Mouse (Mus musculus): ENCODE results near the gene Iqgap2. TPM values are rescaled to one million over a fixed set of nuclear protein-coding genes. Genes with fewer than 3 reads are reported as not detected.

The Iqgap2 gene
- total and polyA plus RNA-seq, 3 experiments: 0.27 to 0.32 TPM; not detected in 1

DNA sequence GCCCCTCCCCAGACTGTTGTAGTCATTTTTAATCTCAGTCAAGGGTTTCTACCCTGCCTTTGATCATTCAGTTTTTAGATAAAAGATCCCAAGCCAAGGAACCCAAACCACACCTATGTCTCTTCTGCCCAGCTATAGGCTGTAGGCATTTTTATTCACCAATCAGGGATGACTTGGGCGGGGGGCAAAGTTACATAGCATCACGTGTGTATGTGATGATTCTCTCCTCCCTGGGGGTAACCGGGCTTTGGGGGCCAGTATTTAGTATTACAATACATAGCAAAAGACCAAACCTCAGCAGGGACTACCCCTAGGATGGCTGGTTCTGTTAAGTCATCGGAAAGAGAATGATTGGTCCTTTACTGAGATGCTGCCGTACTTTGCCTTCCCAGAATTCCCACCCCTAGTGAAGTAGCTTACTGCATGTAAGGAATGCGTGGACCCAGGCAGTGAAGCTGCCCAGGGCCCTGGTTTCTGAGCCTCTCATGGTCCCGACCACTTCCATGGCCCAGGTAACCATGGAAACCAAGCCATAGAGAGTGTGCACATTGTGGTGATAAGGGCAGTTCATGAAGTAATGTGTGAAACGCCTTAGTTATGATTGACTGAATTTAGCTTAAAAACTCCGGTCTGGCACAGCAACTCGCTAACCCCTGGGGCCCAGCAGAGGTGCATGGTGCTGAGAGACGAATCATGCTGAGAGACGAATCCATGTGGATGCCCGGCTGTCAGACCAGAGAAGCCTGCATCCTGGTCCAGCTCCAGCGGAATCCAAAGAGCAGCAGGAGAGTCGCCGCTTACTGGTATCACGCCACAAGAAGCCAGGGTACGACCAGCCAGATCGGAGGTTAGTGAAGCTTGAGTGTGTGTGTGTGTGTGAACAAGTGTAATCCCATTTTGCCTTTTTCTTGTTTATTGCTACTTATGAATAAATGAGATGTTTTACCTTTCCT is 308.2 kb downstream of the Iqgap2 start:
- TF ChIP-seq GATA1 (IDR thresholded peaks at IDR 0.05; ENCODE audit: low read depth, low read length): no peak
- no peak for TF ChIP-seq JUND (IDR thresholded peaks at IDR 0.05; ENCODE audit: low read depth, low read length)
- no peak for TF ChIP-seq ELF1 (IDR thresholded peaks at IDR 0.05; ENCODE audit: low read depth, low read length)
- TF ChIP-seq MEF2A (IDR thresholded peaks at IDR 0.05; ENCODE audit: extremely low read depth, insufficient replicate concordance, low read depth, low read length, poor library complexity, severe bottlenecking): no peak
- no peak for TF ChIP-seq CTCF (IDR thresholded peaks at IDR 0.05 in 2 of 3, conservative IDR thresholded peaks at IDR 0.05 in 1 of 3; ENCODE audit: control insufficient read depth in 1 of 3, insufficient read depth in 1 of 3, low read depth in 2 of 3, low read length in 3 of 3, poor library complexity in 1 of 3, severe bottlenecking in 1 of 3)
- TF ChIP-seq TBP (IDR thresholded peaks at IDR 0.05; ENCODE audit: low read depth, low read length): no peak
- no peak for TF ChIP-seq ZKSCAN1 (IDR thresholded peaks at IDR 0.05; ENCODE audit: low read depth, low read length)
- TF ChIP-seq POLR2A (IDR thresholded peaks at IDR 0.05; ENCODE audit: control insufficient read depth in 1 of 2, insufficient read depth in 1 of 2, low read depth in 1 of 2, low read length in 2 of 2, poor library complexity in 1 of 2): no peak
- no peak for TF ChIP-seq MAX (IDR thresholded peaks at IDR 0.05; ENCODE audit: low read length)
- no peak for TF ChIP-seq TAL1 (IDR thresholded peaks at IDR 0.05; ENCODE audit: low read length)
- TF ChIP-seq MYB (IDR thresholded peaks at IDR 0.05; ENCODE audit: low read depth, low read length): no peak
- TF ChIP-seq ZC3H11A (IDR thresholded peaks at IDR 0.05; ENCODE audit: low read depth, low read length): no peak
- TF ChIP-seq MXI1 (IDR thresholded peaks at IDR 0.05; ENCODE audit: low read depth, low read length): no peak
- TF ChIP-seq HCFC1 (IDR thresholded peaks at IDR 0.05; ENCODE audit: low read depth, low read length): no peak
- TF ChIP-seq USF2 (IDR thresholded peaks at IDR 0.05; ENCODE audit: borderline replicate concordance in 1 of 2, insufficient read depth in 1 of 2, low read depth in 1 of 2, low read length in 2 of 2): no peak
- no peak for TF ChIP-seq KAT2A (conservative IDR thresholded peaks at IDR 0.05; ENCODE audit: low read depth, low read length)
- TF ChIP-seq SIN3A (IDR thresholded peaks at IDR 0.05; ENCODE audit: low read length): no peak
- TF ChIP-seq CHD1 (IDR thresholded peaks at IDR 0.05; ENCODE audit: low read depth, low read length): no peak
- no peak for TF ChIP-seq MYC (IDR thresholded peaks at IDR 0.05; ENCODE audit: low read depth, low read length)
- TF ChIP-seq USF1 (IDR thresholded peaks at IDR 0.05; ENCODE audit: low read depth, low read length): no peak
- Histone ChIP-seq H3K9ac (ENCODE audit: control insufficient read depth, low read depth, low read length, poor library complexity, severe bottlenecking) (no peak overlapping the region), H3K36me3 (ENCODE audit: control insufficient read depth in 1 of 2, insufficient read depth in 2 of 2, low read length in 2 of 2) (no peaks in the 10 kb centered on the region), H3K79me2 (ENCODE audit: control insufficient read depth, insufficient read depth, low read length, poor library complexity) (no peaks in the 10 kb centered on the region), H3K4me1 (ENCODE audit: control insufficient read depth in 1 of 2, insufficient read depth in 2 of 2, low read length in 2 of 2) (no peaks in the 10 kb centered on the region), H3K27me3 (ENCODE audit: control insufficient read depth in 1 of 2, insufficient read depth in 2 of 2, low read length in 2 of 2) (peaks cover 0 to 9% of the 10 kb centered on the region in 2 experiments; a peak in 2 of 4 replicates), H3K9me3 (replicated peaks; ENCODE audit: insufficient read depth, low read length) (no peaks in the 10 kb centered on the region), H3K4me3 (ENCODE audit: control insufficient read depth in 1 of 2, insufficient read depth in 1 of 2, low read depth in 2 of 2, low read length in 2 of 2) (no peak overlapping the region), H3K27ac (ENCODE audit: control insufficient read depth, low read depth, low read length) (no peak overlapping the region)
- no peak for DNase-seq (ENCODE audit: low read depth, low spot score)
